18 mouse cellular contexts compared by ENCODE assay signal in the genomic region with DNA sequence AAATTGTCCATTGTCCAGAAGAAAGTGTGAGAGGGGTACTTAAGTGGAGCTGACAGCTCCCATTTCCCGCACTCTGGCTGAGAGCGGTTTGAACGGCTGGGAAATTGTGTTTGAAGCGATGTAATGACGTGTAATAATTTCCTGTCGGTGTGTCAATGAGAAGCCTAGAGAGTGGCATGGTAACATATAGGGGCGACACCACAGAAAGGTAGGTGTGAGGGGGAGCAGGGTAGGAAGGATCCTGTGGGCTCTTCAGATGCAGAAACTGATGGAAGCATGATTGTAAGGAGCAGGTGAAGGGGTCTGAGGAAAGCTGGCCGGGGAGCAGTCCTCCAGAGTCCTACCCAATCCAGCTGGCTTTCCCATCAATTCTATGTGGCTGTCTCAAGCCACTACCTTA.
DNase-seq lines count a peak whose midpoint lies in the region; ATAC-seq and TF ChIP-seq lines count a peak whose summit lies in the region.
"Had no signal": no experiment of that assay in that cellular context is flagged by ENCODE, and none has a peak within 500 bp of the region (broad histone marks: within the 10 kb centered on the region; RNA-seq: fewer than 3 reads in every experiment).

No protein-coding gene starts in this region.

- H3K27me3 ChIP-seq in midbrain, embryonic 14.5 days (ENCODE audit: control insufficient read depth, insufficient read depth, low read length): 0 out of 2 replicates have a peak, but pooled peaks cover 3% of the 10 kb centered on the region
- H3K27me3 ChIP-seq in midbrain, embryonic 11.5 days (ENCODE audit: control insufficient read depth, insufficient read depth, low read length): no peaks in the 10 kb centered on the region; the same call in 1 of the 2 replicates
- peaks cover 26% of the 10 kb centered on the region for H3K27me3 ChIP-seq in forebrain, embryonic 13.5 days
- H3K27me3 ChIP-seq in hindbrain, postnatal 0 days (ENCODE audit: insufficient read depth, low read length): no peaks in the 10 kb centered on the region
- H3K27me3 ChIP-seq: liver, embryonic 12.5 days; megakaryocyte, embryonic 14.5 days had no signal

- DNase-seq in midbrain, embryonic 14.5 days: peak; percentile 39
- no peak for DNase-seq in midbrain, embryonic 11.5 days (ENCODE audit: low spot score, missing footprints)
- peak; percentile 45 for DNase-seq in forelimb bud, embryonic 11.5 days (ENCODE audit: low read depth, low spot score)
- no peak for DNase-seq in hindbrain, postnatal 0 days (ENCODE audit: low spot score)
- DNase-seq in right cerebral cortex, postnatal 4 days: no peak
- no peak for DNase-seq in heart, postnatal 4 days
- no peak for DNase-seq in left cerebral cortex, adult 2 months (ENCODE audit: extremely low spot score in 1 of 2, low spot score in 2 of 2)
- DNase-seq: heart, postnatal 10 days; kidney, adult 9 months; kidney, postnatal 36 days; lung, postnatal 14 days had no signal

- H3K9me3 ChIP-seq in midbrain, embryonic 14.5 days (ENCODE audit: control insufficient read depth, low read length): no peaks in the 10 kb centered on the region
- no peaks in the 10 kb centered on the region for H3K9me3 ChIP-seq in midbrain, embryonic 11.5 days (ENCODE audit: control insufficient read depth, low read length)
- H3K9me3 ChIP-seq in forebrain, embryonic 13.5 days (replicated peaks): no peaks in the 10 kb centered on the region
- no peaks in the 10 kb centered on the region for H3K9me3 ChIP-seq in hindbrain, postnatal 0 days (ENCODE audit: low read length)
- H3K9me3 ChIP-seq: embryonic facial prominence, embryonic 10.5 days; heart, embryonic 10.5 days; liver, embryonic 12.5 days had no signal

- no peak overlapping the region for H3K27ac ChIP-seq in midbrain, embryonic 14.5 days (replicated peaks; ENCODE audit: low read depth, low read length)
- H3K27ac ChIP-seq in midbrain, embryonic 11.5 days (ENCODE audit: low read depth, low read length): no peak overlapping the region
- no peak overlapping the region for H3K27ac ChIP-seq in forebrain, embryonic 13.5 days
- 0 out of 2 replicates have a peak overlapping the region, but pooled peaks have one; percentile 37 for H3K27ac ChIP-seq in hindbrain, postnatal 0 days
- no peak overlapping the region for H3K27ac ChIP-seq in left cerebral cortex, adult 2 months
- H3K27ac ChIP-seq: embryonic facial prominence, embryonic 10.5 days; heart, embryonic 10.5 days; liver, embryonic 12.5 days had no signal

- no peak overlapping the region for H3K9ac ChIP-seq in midbrain, embryonic 14.5 days (replicated peaks; ENCODE audit: low read length)
- no peak overlapping the region for H3K9ac ChIP-seq in midbrain, embryonic 11.5 days (ENCODE audit: low read length)
- H3K9ac ChIP-seq in forebrain, embryonic 13.5 days: no peak overlapping the region
- H3K9ac ChIP-seq in hindbrain, postnatal 0 days (replicated peaks; ENCODE audit: low read length): no peak overlapping the region
- H3K9ac ChIP-seq: liver, embryonic 12.5 days had no signal

- no peaks in the 10 kb centered on the region for H3K36me3 ChIP-seq in midbrain, embryonic 14.5 days (ENCODE audit: control insufficient read depth, insufficient read depth, low read length)
- H3K36me3 ChIP-seq in midbrain, embryonic 11.5 days (ENCODE audit: control insufficient read depth, insufficient read depth, low read length): no peaks in the 10 kb centered on the region
- no peaks in the 10 kb centered on the region for H3K36me3 ChIP-seq in forebrain, embryonic 13.5 days (ENCODE audit: poor library complexity, severe bottlenecking)
- no peaks in the 10 kb centered on the region for H3K36me3 ChIP-seq in hindbrain, postnatal 0 days (ENCODE audit: insufficient read depth, low read length)
- H3K36me3 ChIP-seq: embryonic facial prominence, embryonic 10.5 days; G1E; heart, embryonic 10.5 days; liver, embryonic 12.5 days had no signal

- no peak for TF ChIP-seq CTCF in hindbrain, postnatal 0 days (IDR thresholded peaks at IDR 0.05; ENCODE audit: low read depth)
- TF ChIP-seq CTCF in left cerebral cortex, adult 2 months (IDR thresholded peaks at IDR 0.05): no peak

- ATAC-seq in midbrain, embryonic 14.5 days (ENCODE audit: low FRiP score, low TSS enrichment): no peak
- no peak for ATAC-seq in midbrain, embryonic 11.5 days (ENCODE audit: low FRiP score)
- ATAC-seq in forebrain, embryonic 13.5 days: 0 out of 2 replicates have a peak, but pooled peaks have one; percentile 48
- no peak for ATAC-seq in hindbrain, postnatal 0 days
- ATAC-seq: CD4-positive, CD25-positive, alpha-beta regulatory T cell, adult 4 months; liver, embryonic 12.5 days had no signal

- no peak overlapping the region for H3K4me2 ChIP-seq in midbrain, embryonic 14.5 days (ENCODE audit: low read length)
- H3K4me2 ChIP-seq in midbrain, embryonic 11.5 days: no peak overlapping the region
- no peak overlapping the region for H3K4me2 ChIP-seq in forebrain, embryonic 13.5 days
- H3K4me2 ChIP-seq in hindbrain, postnatal 0 days (ENCODE audit: low read depth, low read length): no peak overlapping the region
- H3K4me2 ChIP-seq: liver, embryonic 12.5 days had no signal

- 58% methylated on average over 8 of the region's 8 CpGs for WGBS in midbrain, embryonic 14.5 days
- WGBS in midbrain, embryonic 11.5 days: 70% methylated on average over 8 of the region's 8 CpGs
- WGBS in forebrain, embryonic 13.5 days: 31% methylated on average over 8 of the region's 8 CpGs
- WGBS in hindbrain, postnatal 0 days: 34% methylated on average over 8 of the region's 8 CpGs

- no peak overlapping the region for H3K4me3 ChIP-seq in midbrain, embryonic 14.5 days (replicated peaks; ENCODE audit: low read depth, low read length)
- H3K4me3 ChIP-seq in midbrain, embryonic 11.5 days (ENCODE audit: low read depth, low read length): no peak overlapping the region
- H3K4me3 ChIP-seq in forebrain, embryonic 13.5 days: no peak overlapping the region
- H3K4me3 ChIP-seq in hindbrain, postnatal 0 days (ENCODE audit: low read length): no peak overlapping the region
- H3K4me3 ChIP-seq in left cerebral cortex, adult 2 months: no peak overlapping the region
- H3K4me3 ChIP-seq: embryonic facial prominence, embryonic 10.5 days; heart, embryonic 10.5 days; liver, embryonic 12.5 days; megakaryocyte, embryonic 14.5 days had no signal

- H3K4me1 ChIP-seq in midbrain, embryonic 14.5 days (ENCODE audit: control insufficient read depth, insufficient read depth, low read length): peaks cover 15% of the 10 kb centered on the region; the same call in 1 of the 2 replicates
- H3K4me1 ChIP-seq in midbrain, embryonic 11.5 days (ENCODE audit: control insufficient read depth, insufficient read depth, low read length): peaks cover 4% of the 10 kb centered on the region
- peaks cover 17% of the 10 kb centered on the region for H3K4me1 ChIP-seq in forebrain, embryonic 13.5 days
- H3K4me1 ChIP-seq in hindbrain, postnatal 0 days (ENCODE audit: insufficient read depth, low read length): peaks cover 9% of the 10 kb centered on the region; the same call in 1 of the 2 replicates
- H3K4me1 ChIP-seq: liver, embryonic 12.5 days; megakaryocyte, embryonic 14.5 days had no signal

- intact Hi-C loops in left cerebral cortex, adult 2 months (cut with DNase I): no loop called here

Comparison
In these comparisons a context has a peak if more than half of its experiments do, and no peak if none do; other contexts are left out.
1. DNase-seq: peak in midbrain, embryonic 14.5 days (single experiment) and forelimb bud, embryonic 11.5 days (single experiment); none in midbrain, embryonic 11.5 days (single experiment), hindbrain, postnatal 0 days (single experiment), right cerebral cortex, postnatal 4 days (single experiment), heart, postnatal 4 days (single experiment) and left cerebral cortex, adult 2 months (0 of 2).